8 mouse cellular contexts compared by ENCODE assay signal in the genomic region with DNA sequence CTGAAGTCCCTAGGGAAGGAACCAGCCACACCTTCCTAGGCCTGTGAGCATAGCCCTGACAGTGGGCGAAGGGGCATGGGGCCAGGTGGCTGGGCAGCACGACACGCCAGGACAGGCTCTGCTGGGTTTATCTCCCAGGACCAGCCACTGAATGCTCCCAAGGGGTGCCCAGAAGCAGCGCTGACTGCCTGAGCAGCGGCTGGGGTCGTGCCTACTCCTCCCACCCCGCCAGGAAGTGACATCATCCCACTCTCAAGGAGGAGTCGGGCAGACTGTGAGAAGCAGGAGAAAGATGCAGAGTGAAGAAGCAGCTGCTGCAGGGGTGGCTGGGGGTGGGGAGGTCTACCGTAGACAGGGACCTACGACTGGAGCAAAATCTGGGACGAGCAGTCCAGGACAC. TPM values are rescaled to one million over a fixed set of nuclear protein-coding genes. Genes with fewer than 3 reads are reported as not detected.
DNase-seq lines count a peak whose midpoint lies in the region; ATAC-seq lines count a peak whose summit lies in the region.

No protein-coding gene starts in this region.

- no peak for ATAC-seq in CD4-positive, CD25-positive, alpha-beta regulatory T cell, adult 4 months
- ATAC-seq in forebrain, embryonic 11.5 days (replicated peaks; ENCODE audit: low FRiP score) = peak; percentile 59
- 0 out of 2 replicates have a peak, but pooled peaks have one; percentile 21 for ATAC-seq in megakaryocyte-erythroid progenitor cell, adult 5-6 weeks (replicated peaks; ENCODE audit: low FRiP score, low TSS enrichment, poor library complexity, severe bottlenecking)
- peak; percentile 6; the same call in 1 of the 2 replicates for ATAC-seq in stomach, embryonic 15.5 days (ENCODE audit: insufficient read depth, low FRiP score, low read depth)

- DNase-seq in CD4-positive, CD25-positive, alpha-beta regulatory T cell, adult 2 months (ENCODE audit: low read depth, low spot score) = peak; percentile 21
- peak; percentile 87 for DNase-seq in 3134 (ENCODE audit: extremely low read depth, insufficient read length, low spot score)
- DNase-seq in forebrain, embryonic 11.5 days (ENCODE audit: low spot score) = peak; percentile 66
- peak; percentile 48 to 75 for DNase-seq in heart, postnatal 14 days
- DNase-seq in adrenal gland, postnatal 4 days (ENCODE audit: low spot score in 2 of 2) = no peak

- no peak overlapping the region for H3K27ac ChIP-seq in forebrain, embryonic 11.5 days (ENCODE audit: low read depth, low read length)
- peak overlapping the region; percentile 51 for H3K27ac ChIP-seq in stomach, embryonic 15.5 days

- no peak overlapping the region; the same call in none of the 2 replicates for H3K9ac ChIP-seq in forebrain, embryonic 11.5 days (ENCODE audit: low read length)
- no peak overlapping the region for H3K9ac ChIP-seq in stomach, embryonic 15.5 days

- peaks cover 17% of the 10 kb centered on the region; the same call in 1 of the 2 replicates for H3K4me1 ChIP-seq in forebrain, embryonic 11.5 days (replicated peaks; ENCODE audit: control insufficient read depth, insufficient read depth, low read length)
- peaks cover 39% of the 10 kb centered on the region for H3K4me1 ChIP-seq in stomach, embryonic 15.5 days

- intact Hi-C loops in heart, postnatal 14 days (cut with DNase I) = no loop called here

- peaks cover 3% of the 10 kb centered on the region; the same call in 1 of the 2 replicates for H3K27me3 ChIP-seq in forebrain, embryonic 11.5 days (ENCODE audit: control insufficient read depth, insufficient read depth, low read length)
- no peaks in the 10 kb centered on the region for H3K27me3 ChIP-seq in stomach, embryonic 15.5 days (replicated peaks)

- no peaks in the 10 kb centered on the region for H3K9me3 ChIP-seq in forebrain, embryonic 11.5 days (ENCODE audit: control insufficient read depth, low read length)
- H3K9me3 ChIP-seq in stomach, embryonic 15.5 days = no peaks in the 10 kb centered on the region

- H3K36me3 ChIP-seq in forebrain, embryonic 11.5 days (ENCODE audit: control insufficient read depth, insufficient read depth, low read length) = no peaks in the 10 kb centered on the region
- H3K36me3 ChIP-seq in stomach, embryonic 15.5 days = no peaks in the 10 kb centered on the region

- no peak overlapping the region for H3K4me2 ChIP-seq in forebrain, embryonic 11.5 days (ENCODE audit: low read depth, low read length, severe bottlenecking)
- H3K4me2 ChIP-seq in stomach, embryonic 15.5 days = peak overlapping the region; percentile 35; the same call in 1 of the 2 replicates

- H3K4me3 ChIP-seq in forebrain, embryonic 11.5 days (ENCODE audit: low read depth, low read length) = no peak overlapping the region
- H3K4me3 ChIP-seq in stomach, embryonic 15.5 days (replicated peaks) = no peak overlapping the region

- 39% methylated on average over 11 of the region's 11 CpGs for WGBS in forebrain, embryonic 11.5 days
- WGBS in stomach, embryonic 15.5 days = 24% methylated on average over 11 of the region's 11 CpGs

RNA-seq across cellular contexts. Expression of gene Dagla, which starts 31.9 kb away (rescaled TPM):
- polyA plus RNA-seq in CD4-positive, CD25-positive, alpha-beta regulatory T cell, adult 4 months (2017; shearing (Covaris generic)) = not detected
- 1.9 and 2.5 TPM in 2 replicates for polyA plus RNA-seq in forebrain, embryonic 11.5 days (2014; fragmentation: Nextera tagmentation; extraction: Ambion mirVana)
- total RNA-seq in heart, postnatal 14 days (2021) = 1 to 10 TPM; 3.0 to 3.5 TPM
- not detected in 2 replicates for total RNA-seq in megakaryocyte-erythroid progenitor cell, adult 5-6 weeks (2014; fragmentation: Nextera tagmentation)
- total RNA-seq in megakaryocyte-erythroid progenitor cell, adult 5-6 weeks (2017) = not detected in 2 replicates
- polyA plus RNA-seq in stomach, embryonic 15.5 days (2015; fragmentation: Nextera tagmentation; extraction: Ambion mirVana) = 3.3 and 3.7 TPM in 2 replicates
- 1 to 10 TPM; 5.2 to 6.4 TPM for total RNA-seq in adrenal gland, postnatal 4 days (2021)

RNA-seq across cellular contexts. Expression of gene Myrf, which starts 32.2 kb away (rescaled TPM):
- polyA plus RNA-seq in CD4-positive, CD25-positive, alpha-beta regulatory T cell, adult 4 months (2017; shearing (Covaris generic)) = under 1 TPM in 1 of 2 experiments, not detected in 1; 0.19 TPM
- 1.8 and 2.1 TPM in 2 replicates for polyA plus RNA-seq in forebrain, embryonic 11.5 days (2014; fragmentation: Nextera tagmentation; extraction: Ambion mirVana)
- total RNA-seq in heart, postnatal 14 days (2021) = 1 to 10 TPM; 7.6 to 7.7 TPM
- total RNA-seq in megakaryocyte-erythroid progenitor cell, adult 5-6 weeks (2014; fragmentation: Nextera tagmentation) = not detected in 2 replicates
- not detected in 2 replicates for total RNA-seq in megakaryocyte-erythroid progenitor cell, adult 5-6 weeks (2017)
- 17.5 and 17.8 TPM in 2 replicates for polyA plus RNA-seq in stomach, embryonic 15.5 days (2015; fragmentation: Nextera tagmentation; extraction: Ambion mirVana)
- total RNA-seq in adrenal gland, postnatal 4 days (2021) = 1 to 10 TPM; 6.2 to 9.1 TPM

Comparison
In these comparisons a context has a peak if more than half of its experiments do, and no peak if none do; other contexts are left out.
1. DNase-seq: peak in CD4-positive, CD25-positive, alpha-beta regulatory T cell, adult 2 months (single experiment), 3134 (single experiment), forebrain, embryonic 11.5 days (single experiment) and heart, postnatal 14 days (2 of 2); none in adrenal gland, postnatal 4 days (0 of 2).
2. RNA of gene Dagla, which starts 31.9 kb away (total RNA-seq): 5.2 to 6.4 TPM in adrenal gland, postnatal 4 days and 3.0 to 3.5 TPM in heart, postnatal 14 days; not detected in megakaryocyte-erythroid progenitor cell, adult 5-6 weeks; every median in the first group is over 4 times any median in the second.
3. RNA of gene Myrf, which starts 32.2 kb away (total RNA-seq): 6.2 to 9.1 TPM in adrenal gland, postnatal 4 days and 7.6 to 7.7 TPM in heart, postnatal 14 days; not detected in megakaryocyte-erythroid progenitor cell, adult 5-6 weeks; every median in the first group is over 4 times any median in the second.